Mouse (Mus musculus) NIH3T3 (cell line): ENCODE results near the gene Hpcal4.
"Not testable (repeated sequence)": the region's sequence is repeated elsewhere in the genome, so short reads cannot be mapped to it uniquely, and the experiment has no call there.

ENCODE experiments used
- DNase-seq: peaks from one replicate; pipeline ENCODE4 v3.0.0-alpha.2; 2012; ENCODE audit warnings: low read depth

The Hpcal4 gene

GRCm38 (mm10) chr4:123182328-123183238, at the start of gene Hpcal4:
TSS of gene Hpcal4 (plus strand) at chr4:123183227.
- no peak for DNase-seq

DNA sequence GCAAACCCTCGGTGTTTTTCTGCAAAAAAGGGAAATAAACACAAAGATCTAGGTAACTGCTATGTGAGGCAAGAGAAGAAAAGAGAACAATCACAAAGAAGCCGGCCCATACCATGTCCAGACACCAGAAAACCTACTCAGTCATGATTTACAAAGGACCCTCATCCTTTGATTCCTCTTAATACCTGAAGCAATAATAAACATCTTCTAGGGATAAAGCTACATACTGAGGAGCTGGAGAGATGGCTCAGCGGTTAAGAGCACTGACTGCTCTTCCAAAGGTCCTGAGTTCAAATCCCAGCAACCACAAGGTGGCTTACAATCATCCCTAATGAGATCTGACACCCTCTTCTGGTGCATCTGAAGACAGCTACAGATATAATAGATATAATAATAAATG, 45.5 kb upstream of the Hpcal4 start:
- DNase-seq, result no peak

- DNase-seq, result peak; percentile 97
These were observed 43.4 kb upstream of the Hpcal4 start, which contains the start of gene Ppie for GRCm38 (mm10) chr4:123139513-123140154. TSS of gene Ppie (minus strand) at chr4:123139951.

- peak; percentile 60 for DNase-seq
These were observed 35.4 kb upstream of the Hpcal4 start for GRCm38 (mm10) chr4:123147446-123148150.

- no peak for DNase-seq
These were observed 31.0 kb upstream of the Hpcal4 start for GRCm38 (mm10) chr4:123152003-123152402.

- no peak for DNase-seq
These were observed 30.1 kb upstream of the Hpcal4 start for GRCm38 (mm10) chr4:123152976-123153375.

- peak; percentile 79 for DNase-seq
These were observed 28.0 kb upstream of the Hpcal4 start for GRCm38 (mm10) chr4:123155004-123155403.

- DNase-seq, result no peak
These were observed 27.6 kb upstream of the Hpcal4 start for GRCm38 (mm10) chr4:123155427-123155826.

- DNase-seq, result no peak
These were observed 27.2 kb upstream of the Hpcal4 start for GRCm38 (mm10) chr4:123155840-123156239.

GRCm38 (mm10) chr4:123160571-123160970, 22.5 kb upstream of the Hpcal4 start:
- no peak for DNase-seq

GRCm38 (mm10) chr4:123161251-123161650, 21.8 kb upstream of the Hpcal4 start:
- not testable (repeated sequence) for DNase-seq

DNA sequence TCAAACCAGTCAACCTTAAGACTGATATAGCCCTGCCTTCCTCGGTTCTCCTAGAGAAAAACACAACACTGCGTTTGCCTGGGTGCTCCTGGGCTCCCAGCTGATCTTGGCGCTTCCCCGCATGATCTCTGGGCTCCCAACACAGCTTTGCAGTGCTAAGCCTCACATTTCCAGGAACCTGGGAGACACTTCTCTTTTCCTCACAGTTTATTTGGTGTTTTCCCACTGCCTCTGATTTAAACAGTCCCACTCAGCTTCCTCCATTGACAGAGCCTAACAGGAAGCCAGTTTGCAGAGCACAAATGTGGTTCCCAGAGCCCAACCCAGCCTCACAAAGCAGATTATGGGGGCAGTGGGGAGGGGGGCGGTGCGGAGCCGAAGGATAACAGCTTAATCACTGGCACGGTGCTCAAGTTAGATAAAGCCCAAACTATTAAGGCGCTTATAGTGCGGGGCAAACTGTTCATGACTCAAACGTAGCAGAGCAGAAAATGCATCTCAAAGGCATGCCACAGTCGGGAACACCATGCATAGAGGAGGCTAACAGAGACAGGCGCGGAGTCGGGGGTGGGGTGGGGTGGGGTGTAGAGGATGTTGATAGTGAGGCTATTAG, 20.6 kb upstream of the Hpcal4 start:
- DNase-seq, result no peak

- DNase-seq, result no peak
These were observed 18.9 kb upstream of the Hpcal4 start for GRCm38 (mm10) chr4:123164157-123164556.

DNA sequence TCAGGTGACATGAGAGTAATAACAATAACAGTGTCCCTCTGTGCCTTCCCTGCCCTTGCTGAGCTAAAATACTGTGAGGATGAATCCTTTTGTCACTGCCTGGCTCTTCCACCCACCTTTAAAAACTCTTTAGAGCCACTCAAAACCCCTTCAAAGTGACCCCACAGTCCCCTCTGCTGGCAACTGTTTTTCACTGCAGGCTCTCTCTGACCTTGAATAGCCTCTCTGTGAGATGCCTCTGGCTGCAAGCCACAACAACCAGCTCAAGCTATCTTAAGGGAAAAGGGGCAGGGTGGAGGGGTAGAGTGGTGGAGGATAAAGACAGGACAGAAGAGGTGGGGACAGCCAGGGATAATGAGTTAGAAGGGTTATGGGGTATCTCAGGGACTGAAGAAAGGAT, 11.2 kb upstream of the Hpcal4 start:
- peak; percentile 26 for DNase-seq

DNA sequence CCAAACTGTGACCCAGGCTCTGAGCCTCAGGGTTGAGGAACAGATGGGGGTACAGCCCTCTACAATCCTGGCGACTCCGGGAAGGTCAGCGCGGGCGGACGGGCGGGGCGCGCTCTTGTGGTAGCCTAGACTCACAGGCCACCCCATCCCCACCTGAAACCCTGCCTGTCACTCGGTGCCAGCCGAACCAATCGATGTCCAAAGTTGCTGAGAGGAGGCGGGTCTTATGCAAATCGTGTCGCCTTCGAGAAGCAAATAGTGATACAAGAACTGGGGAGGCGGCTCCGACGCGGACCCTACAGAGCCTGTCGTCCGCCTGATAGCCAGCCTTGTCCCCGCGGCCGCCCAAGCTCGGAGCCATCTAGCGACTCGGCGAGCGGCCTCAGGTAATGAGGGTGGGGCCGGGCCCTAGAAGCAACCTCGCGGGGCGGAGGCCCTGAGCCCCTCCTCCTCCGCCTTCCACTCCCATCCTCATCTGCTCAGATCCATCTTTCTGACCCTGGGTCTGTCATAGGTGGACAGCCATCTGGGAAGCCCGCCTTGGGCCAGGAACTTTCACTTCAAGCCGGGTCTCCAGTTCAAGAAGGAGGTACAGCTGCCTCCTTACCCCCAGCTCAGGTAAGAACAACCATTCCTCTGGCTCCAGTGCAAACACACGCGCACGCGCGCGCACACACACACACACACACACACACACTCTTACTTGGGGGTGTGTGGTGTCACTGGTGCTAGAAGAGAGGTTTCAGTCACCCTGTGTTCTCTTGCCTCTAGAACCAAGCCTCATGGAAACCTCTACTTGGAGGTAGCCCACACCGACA, 421 bp downstream of the Hpcal4 start:
- DNase-seq, result no peak

DNA sequence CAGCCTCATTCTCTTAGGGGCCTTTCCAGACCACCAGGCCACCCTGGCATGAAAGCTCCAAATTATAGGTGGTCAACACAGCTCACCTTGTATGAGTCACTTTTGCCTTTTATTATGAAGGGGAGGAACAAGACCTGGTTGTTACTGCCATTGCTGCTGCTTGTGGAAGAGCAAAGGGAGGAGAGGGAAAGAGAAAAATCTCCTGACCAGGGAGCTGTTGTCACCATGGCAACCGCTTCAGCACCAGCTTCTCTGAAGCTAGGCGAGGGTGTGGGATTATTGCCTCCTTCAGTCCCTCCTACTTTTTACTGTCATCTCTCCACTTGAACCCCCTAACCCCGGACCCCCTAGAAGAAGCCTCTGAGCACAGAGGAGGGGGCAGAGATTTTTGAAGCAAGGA, 1.8 kb downstream of the Hpcal4 start:
- no peak for DNase-seq

DNA sequence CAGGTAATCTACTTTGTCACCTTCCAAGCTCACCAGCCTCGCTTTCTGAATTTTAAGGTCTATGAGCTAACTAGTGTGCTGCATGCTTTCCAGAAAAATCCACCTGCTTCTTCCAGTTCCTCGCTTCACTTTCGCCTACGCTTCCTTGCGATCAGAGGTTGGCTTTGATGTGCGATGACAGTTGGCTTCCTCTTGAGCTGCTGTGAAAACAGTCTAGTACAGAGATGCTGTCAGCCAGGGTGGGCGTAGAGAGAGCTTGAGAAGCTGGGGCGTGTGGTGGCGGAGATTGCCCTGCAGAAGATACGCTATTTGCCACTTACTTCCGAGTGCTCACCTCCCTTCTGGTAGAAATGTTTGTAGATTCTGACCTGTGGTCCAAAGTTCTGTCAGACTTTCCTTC, 9.3 kb downstream of the Hpcal4 start:
- no peak for DNase-seq

GRCm38 (mm10) chr4:123193791-123194190, 10.8 kb downstream of the Hpcal4 start:
- DNase-seq, result no peak

- DNase-seq, result no peak
These were observed 13.7 kb downstream of the Hpcal4 start for GRCm38 (mm10) chr4:123196695-123197094.

DNA sequence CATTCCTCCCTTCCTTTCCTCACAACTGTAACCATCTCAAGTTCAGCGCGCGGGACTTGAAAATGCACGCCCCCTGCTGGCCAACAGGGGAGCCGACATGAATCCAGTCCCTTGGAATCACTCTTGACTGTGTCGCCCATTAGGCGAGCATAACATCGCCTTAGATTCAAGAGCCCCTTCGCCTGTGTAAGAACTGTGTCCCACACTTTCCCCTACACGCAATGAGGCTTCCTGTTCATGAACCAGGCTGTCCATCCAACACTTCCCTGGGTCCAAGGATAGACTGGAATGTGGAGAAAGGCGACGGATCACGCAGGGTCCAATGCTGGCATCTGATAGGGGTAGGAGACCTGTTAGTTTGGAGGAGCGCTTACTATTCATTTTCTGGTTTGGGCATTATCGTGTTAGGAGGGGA, 17.8 kb downstream of the Hpcal4 start:
- DNase-seq, result peak; percentile 74
